Mouse (Mus musculus) small intestine, adult 2 months (tissue): ENCODE data around the gene Dirc2. TPM values are rescaled to one million over a fixed set of nuclear protein-coding genes. Genes with fewer than 3 reads are reported as not detected.

ENCODE experiments used
- H3K27ac ChIP-seq: fragments of 200-500 bp; 2 replicates; pipeline ENCODE4 v1.5.1; 2012; ENCODE audit warnings: low read depth, low read length, control low read depth, inconsistent platforms; ENCODE audit not compliant: insufficient read depth
- H3K27me3 ChIP-seq: fragments of 200-500 bp; 2 replicates; pipeline ENCODE4 v1.6.1; 2012; ENCODE audit warnings: mild to moderate bottlenecking, moderate library complexity, low read length, inconsistent platforms; ENCODE audit not compliant: control insufficient read depth, insufficient read depth
- H3K36me3 ChIP-seq: fragments of 200-500 bp; 2 replicates; pipeline ENCODE4 v1.6.1; 2012; ENCODE audit warnings: mild to moderate bottlenecking, low read length, control low read depth, inconsistent platforms; ENCODE audit not compliant: control insufficient read depth, insufficient read depth
- H3K4me1 ChIP-seq: fragments of 200-500 bp; 2 replicates; pipeline ENCODE4 v1.6.1; 2012; ENCODE audit warnings: low read length, inconsistent platforms, mixed read lengths; ENCODE audit not compliant: control insufficient read depth, insufficient read depth, insufficient read length
- H3K4me3 ChIP-seq: fragments of 200-500 bp; 2 replicates; pipeline ENCODE4 v1.5.1; 2012; ENCODE audit warnings: low read depth, mild to moderate bottlenecking, control low read depth, inconsistent platforms, low read length, moderate library complexity
- CTCF ChIP-seq: fragments of 200-500 bp; IDR thresholded peaks from 2 replicates; pipeline ENCODE4 v1.5.1; 2012; ENCODE audit warnings: low read depth, mild to moderate bottlenecking, control low read depth, inconsistent platforms, low read length, moderate library complexity, mixed read lengths; ENCODE audit not compliant: insufficient replicate concordance, insufficient read length; ENCODE audit errors: extremely low read depth
- POLR2A ChIP-seq: fragments of 200-500 bp; IDR thresholded peaks from 2 replicates; pipeline ENCODE4 v1.6.1; 2012; ENCODE audit warnings: low read depth, mild to moderate bottlenecking, control low read depth, inconsistent platforms, low read length, moderate library complexity
- whole genome bisulfite sequencing: fragments of 180-500 bp; shearing (Covaris S2); methylation state at CpG from one replicate; pipeline ENCODE4 v1.1.7; 2018; 5-methylcytosine and 5-hydroxymethylcytosine counted together
- polyA plus RNA-seq: library from polyadenylated mRNA; depleted of rRNA; stranded (reverse); fragments of >200 nt; gene quantifications from 2 replicates; pipeline ENCODE4 v1.2.3, GENCODE M21; 2012

Dirc2 gene
- polyA plus RNA-seq, 1 experiment: 52.7 TPM

GRCm38 (mm10) chr16:35783207-35783573 is 14.0 kb upstream of the Dirc2 start:
- H3K36me3 ChIP-seq: no peaks in the 10 kb centered on the region
- H3K27ac ChIP-seq: no peak overlapping the region
- 75% methylated on average over 3 of the region's 3 CpGs for WGBS
- no peaks in the 10 kb centered on the region for H3K4me1 ChIP-seq
- H3K4me3 ChIP-seq: no peak overlapping the region
- TF ChIP-seq CTCF (no peak), POLR2A (no peak)
- H3K27me3 ChIP-seq: no peaks in the 10 kb centered on the region

- Histone ChIP-seq H3K4me3 (no peak overlapping the region), H3K36me3 (no peaks in the 10 kb centered on the region), H3K27ac (no peak overlapping the region), H3K27me3 (no peaks in the 10 kb centered on the region), H3K4me1 (no peaks in the 10 kb centered on the region)
- WGBS: 92% methylated on average over 13 of the region's 13 CpGs
- no peak for TF ChIP-seq CTCF
- TF ChIP-seq POLR2A: no peak
These were observed 13.5 kb upstream of the Dirc2 start for GRCm38 (mm10) chr16:35782451-35783206.

- Histone ChIP-seq H3K27ac (no peak overlapping the region), H3K4me3 (no peak overlapping the region), H3K4me1 (no peaks in the 10 kb centered on the region), H3K36me3 (no peaks in the 10 kb centered on the region), H3K27me3 (no peaks in the 10 kb centered on the region)
- 86% methylated on average over 5 of the region's 5 CpGs for WGBS
- TF ChIP-seq POLR2A (no peak), CTCF (no peak)
These were observed 12.5 kb upstream of the Dirc2 start for GRCm38 (mm10) chr16:35781651-35782050.

GRCm38 (mm10) chr16:35781096-35781495 is 11.9 kb upstream of the Dirc2 start:
- no peaks in the 10 kb centered on the region for H3K27me3 ChIP-seq
- H3K4me1 ChIP-seq: no peaks in the 10 kb centered on the region
- H3K4me3 ChIP-seq: no peak overlapping the region
- WGBS: 92% methylated on average over 9 of the region's 9 CpGs
- no peak overlapping the region for H3K27ac ChIP-seq
- H3K36me3 ChIP-seq: no peaks in the 10 kb centered on the region
- TF ChIP-seq POLR2A (no peak), CTCF (no peak)

GRCm38 (mm10) chr16:35779681-35780080 is 10.5 kb upstream of the Dirc2 start:
- WGBS: 75% methylated on average over 7 of the region's 7 CpGs
- no peaks in the 10 kb centered on the region for H3K36me3 ChIP-seq
- H3K4me3 ChIP-seq: no peak overlapping the region
- no peak overlapping the region for H3K27ac ChIP-seq
- no peaks in the 10 kb centered on the region for H3K4me1 ChIP-seq
- TF ChIP-seq POLR2A (no peak), CTCF (no peak)
- H3K27me3 ChIP-seq: no peaks in the 10 kb centered on the region

- H3K4me1 ChIP-seq: no peaks in the 10 kb centered on the region
- no peaks in the 10 kb centered on the region for H3K27me3 ChIP-seq
- no peak for TF ChIP-seq POLR2A
- WGBS: 97% methylated on average over 4 of the region's 4 CpGs
- no peak overlapping the region for H3K4me3 ChIP-seq
- no peak overlapping the region for H3K27ac ChIP-seq
- no peaks in the 10 kb centered on the region for H3K36me3 ChIP-seq
These were observed 8.6 kb upstream of the Dirc2 start for GRCm38 (mm10) chr16:35777768-35778167.

GRCm38 (mm10) chr16:35776737-35777136 is 7.6 kb upstream of the Dirc2 start:
- 85% methylated on average over 7 of the region's 7 CpGs for WGBS
- Histone ChIP-seq H3K4me3 (no peak overlapping the region), H3K36me3 (no peaks in the 10 kb centered on the region), H3K4me1 (no peaks in the 10 kb centered on the region), H3K27me3 (no peaks in the 10 kb centered on the region), H3K27ac (no peak overlapping the region)
- TF ChIP-seq CTCF (no peak), POLR2A (no peak)

- TF ChIP-seq CTCF: no peak
- no peak for TF ChIP-seq POLR2A
- Histone ChIP-seq H3K27ac (no peak overlapping the region), H3K36me3 (no peaks in the 10 kb centered on the region), H3K4me3 (no peak overlapping the region), H3K4me1 (peaks cover 3% of the 10 kb centered on the region), H3K27me3 (no peaks in the 10 kb centered on the region)
- 76% methylated on average over 1 of the region's 1 CpGs for WGBS
These were observed 6.7 kb upstream of the Dirc2 start for GRCm38 (mm10) chr16:35775835-35776234.
